Mouse (Mus musculus): ENCODE measurements around the gene Fhdc1. TPM values are rescaled to one million over a fixed set of nuclear protein-coding genes. Genes with fewer than 3 reads are reported as not detected.

Gene Fhdc1
- 1 to 10 TPM; 2.2 to 2.4 TPM for total RNA-seq (2021)
- long read RNA-seq, experiment 1, full-length matches to known transcripts, result 3 of 3 reads
- long read RNA-seq, experiment 1, partial matches to known transcripts, result 0 of 3 reads
- long read RNA-seq, experiment 1, other reads (novel, unspliced or antisense), result 0 of 3 reads
- long read RNA-seq, experiment 2, full-length matches to known transcripts, result 1 of 2 reads
- long read RNA-seq, experiment 2, partial matches to known transcripts, result 0 of 2 reads
- long read RNA-seq, experiment 2, other reads (novel, unspliced or antisense), result 1 of 2 reads

- intact Hi-C loops (cut with DNase I), result loop anchor here (10.0 kb wide), 1 partner anchor 125 kb away; no protein-coding TSS in a partner anchor
- DNase-seq (ENCODE audit: low spot score in 2 of 2), result no peak
These were observed at the start of gene Fhdc1 for GRCm38 (mm10) chr3:84480006-84480897. TSS of gene Fhdc1 (minus strand) at chr3:84480429.

GRCm38 (mm10) chr3:84529021-84529420, 48.8 kb upstream of the Fhdc1 start:
- intact Hi-C loops (cut with DNase I), result no loop called here
- DNase-seq (ENCODE audit: low spot score in 2 of 2), result no peak

- DNase-seq (ENCODE audit: low spot score in 2 of 2), result no peak
- intact Hi-C loops (cut with DNase I), result no loop called here
These were observed 44.7 kb upstream of the Fhdc1 start for GRCm38 (mm10) chr3:84524952-84525351.

GRCm38 (mm10) chr3:84516163-84516562, 35.9 kb upstream of the Fhdc1 start:
- no peak for DNase-seq (ENCODE audit: low spot score in 2 of 2)
- intact Hi-C loops (cut with DNase I), result no loop called here

- intact Hi-C loops (cut with DNase I), result no loop called here
- no peak for DNase-seq (ENCODE audit: low spot score in 2 of 2)
These were observed 32.7 kb upstream of the Fhdc1 start for GRCm38 (mm10) chr3:84512774-84513515.

- intact Hi-C loops (cut with DNase I), result no loop called here
These were observed 25.0 kb upstream of the Fhdc1 start for GRCm38 (mm10) chr3:84505193-84505592.

GRCm38 (mm10) chr3:84504291-84504690, 24.1 kb upstream of the Fhdc1 start:
- intact Hi-C loops (cut with DNase I), result no loop called here
- no peak for DNase-seq (ENCODE audit: low spot score in 2 of 2)

More at GRCm38 (mm10) chr3:84505193-84505592, 25.0 kb upstream of the Fhdc1 start:
- DNase-seq (ENCODE audit: low spot score in 2 of 2), result no peak

- no peak for DNase-seq (ENCODE audit: low spot score in 2 of 2)
- intact Hi-C loops (cut with DNase I), result no loop called here
These were observed 21.9 kb upstream of the Fhdc1 start for GRCm38 (mm10) chr3:84502101-84502500.

GRCm38 (mm10) chr3:84500491-84500890, 20.3 kb upstream of the Fhdc1 start:
- no peak for DNase-seq (ENCODE audit: low spot score in 2 of 2)
- intact Hi-C loops (cut with DNase I), result no loop called here

- intact Hi-C loops (cut with DNase I), result no loop called here
- DNase-seq (ENCODE audit: low spot score in 2 of 2), result no peak
These were observed 17.5 kb upstream of the Fhdc1 start for GRCm38 (mm10) chr3:84497718-84498117.

GRCm38 (mm10) chr3:84492657-84493056, 12.4 kb upstream of the Fhdc1 start:
- intact Hi-C loops (cut with DNase I), result no loop called here

GRCm38 (mm10) chr3:84492148-84492547, 11.9 kb upstream of the Fhdc1 start:
- intact Hi-C loops (cut with DNase I), result no loop called here
- no peak for DNase-seq (ENCODE audit: low spot score in 2 of 2)

More at GRCm38 (mm10) chr3:84492657-84493056, 12.4 kb upstream of the Fhdc1 start:
- no peak for DNase-seq (ENCODE audit: low spot score in 2 of 2)

- DNase-seq (ENCODE audit: low spot score in 2 of 2), result peak in 1 of 2 experiments; percentile 46
- intact Hi-C loops (cut with DNase I), result loop anchor here (10.0 kb wide), 1 partner anchor 134 kb away; no protein-coding TSS in a partner anchor
These were observed 8.5 kb upstream of the Fhdc1 start for GRCm38 (mm10) chr3:84488716-84489115.

- intact Hi-C loops (cut with DNase I), result loop anchor here (10.0 kb wide), 1 partner anchor 130 kb away; no protein-coding TSS in a partner anchor
- DNase-seq (ENCODE audit: low spot score in 2 of 2), result no peak
These were observed 4.7 kb upstream of the Fhdc1 start for GRCm38 (mm10) chr3:84484891-84485290.

- DNase-seq (ENCODE audit: low spot score in 2 of 2), result no peak
- intact Hi-C loops (cut with DNase I), result loop anchor here (10.0 kb wide), 1 partner anchor 130 kb away; no protein-coding TSS in a partner anchor
These were observed 4.1 kb upstream of the Fhdc1 start for GRCm38 (mm10) chr3:84484333-84484732.

GRCm38 (mm10) chr3:84482121-84482520, 1.9 kb upstream of the Fhdc1 start:
- no peak for DNase-seq (ENCODE audit: low spot score in 2 of 2)
- intact Hi-C loops (cut with DNase I), result loop anchor here (10.0 kb wide), 1 partner anchor 127 kb away; no protein-coding TSS in a partner anchor

- DNase-seq (ENCODE audit: low spot score in 2 of 2), result peak in 1 of 2 experiments; percentile 37
- intact Hi-C loops (cut with DNase I), result loop anchor here (10.0 kb wide), 1 partner anchor 126 kb away; no protein-coding TSS in a partner anchor
These were observed 875 bp upstream of the Fhdc1 start for GRCm38 (mm10) chr3:84481104-84481503.

GRCm38 (mm10) chr3:84479293-84480005, 780 bp downstream of the Fhdc1 start:
- intact Hi-C loops (cut with DNase I), result loop anchor here (10.0 kb wide), 1 partner anchor 125 kb away; no protein-coding TSS in a partner anchor
- no peak for DNase-seq (ENCODE audit: low spot score in 2 of 2)

- intact Hi-C loops (cut with DNase I), result no loop called here
- DNase-seq (ENCODE audit: low spot score in 2 of 2), result no peak
These were observed 1.3 kb downstream of the Fhdc1 start for GRCm38 (mm10) chr3:84478896-84479292.

Data from left cerebral cortex, postnatal 14 days (tissue).